Mouse (Mus musculus) hindbrain, postnatal 0 days (tissue): ENCODE data around the gene Galnt10. TPM values are rescaled to one million over a fixed set of nuclear protein-coding genes. Genes with fewer than 3 reads are reported as not detected.

Source experiments
- ATAC-seq: fragments of 200-750 bp; cut with Nextera tagmentation; 2 replicates; pipeline ENCODE4 v1.8.0; 2017; ENCODE audit warnings: mild to moderate bottlenecking, moderate TSS enrichment, moderate library complexity
- DNase-seq: peaks from one replicate; pipeline ENCODE4 v3.0.0-alpha.2; 2015; ENCODE audit warnings: low spot score
- H3K27ac ChIP-seq: fragments of 300-500 bp; sonication (generic); 2 replicates; pipeline ENCODE4 v1.5.1; 2014; ENCODE audit warnings: mild to moderate bottlenecking
- H3K27me3 ChIP-seq: fragments of 300-500 bp; sonication (generic); 2 replicates; pipeline ENCODE4 v1.6.1; 2014; ENCODE audit warnings: low read length, mixed read lengths; ENCODE audit not compliant: insufficient read depth
- H3K36me3 ChIP-seq: fragments of 300-500 bp; sonication (generic); 2 replicates; pipeline ENCODE4 v1.6.1; 2014; ENCODE audit warnings: low read length, mixed read lengths; ENCODE audit not compliant: insufficient read depth
- H3K4me1 ChIP-seq: fragments of 300-500 bp; sonication (generic); 2 replicates; pipeline ENCODE4 v1.6.1; 2014; ENCODE audit warnings: antibody characterized with exemption, low read length, mixed read lengths; ENCODE audit not compliant: insufficient read depth
- H3K4me2 ChIP-seq: fragments of 300-500 bp; sonication (generic); 2 replicates; pipeline ENCODE4 v1.6.1; 2014; ENCODE audit warnings: low read depth, mild to moderate bottlenecking, low read length, moderate library complexity, mixed read lengths
- H3K4me3 ChIP-seq: fragments of 300-500 bp; sonication (generic); 2 replicates; pipeline ENCODE4 v1.5.1; 2014; ENCODE audit warnings: low read length
- H3K9ac ChIP-seq: fragments of 300-500 bp; sonication (generic); replicated peaks from 2 replicates; pipeline ENCODE4 v1.6.1; 2014; ENCODE audit warnings: mild to moderate bottlenecking, low read length, moderate library complexity, mixed read lengths
- H3K9me3 ChIP-seq: fragments of 300-500 bp; sonication (generic); 2 replicates; pipeline ENCODE4 v1.6.1; 2016; ENCODE audit warnings: low read length, mixed read lengths
- CTCF ChIP-seq: IDR thresholded peaks from 2 replicates; pipeline ENCODE4 v1.5.1; 2016; ENCODE audit warnings: antibody characterized with exemption, control low read depth, low read depth
- WGBS: fragments of 180-500 bp; shearing (Covaris S2); extraction: QIAGEN DNeasy Blood & Tissue Kit; methylation state at CpG from one replicate; pipeline ENCODE4 v1.1.7; 2014; 5-methylcytosine and 5-hydroxymethylcytosine counted together
- polyA plus RNA-seq: library from polyadenylated mRNA; unstranded; fragments of >200 nt; fragmentation: Nextera tagmentation; extraction: Ambion mirVana; gene quantifications from 2 replicates; pipeline ENCODE4 v1.2.1, GENCODE M21; 2015
- total RNA-seq: library from RNA; depleted of rRNA; stranded (reverse); fragments of >200 nt; gene quantifications from 2 replicates; pipeline ENCODE4 v1.2.3, GENCODE M21; 2014

Galnt10 gene
- total and polyA plus RNA-seq, 2 experiments from 2014 or later = 10.9 to 20.3 TPM

DNA sequence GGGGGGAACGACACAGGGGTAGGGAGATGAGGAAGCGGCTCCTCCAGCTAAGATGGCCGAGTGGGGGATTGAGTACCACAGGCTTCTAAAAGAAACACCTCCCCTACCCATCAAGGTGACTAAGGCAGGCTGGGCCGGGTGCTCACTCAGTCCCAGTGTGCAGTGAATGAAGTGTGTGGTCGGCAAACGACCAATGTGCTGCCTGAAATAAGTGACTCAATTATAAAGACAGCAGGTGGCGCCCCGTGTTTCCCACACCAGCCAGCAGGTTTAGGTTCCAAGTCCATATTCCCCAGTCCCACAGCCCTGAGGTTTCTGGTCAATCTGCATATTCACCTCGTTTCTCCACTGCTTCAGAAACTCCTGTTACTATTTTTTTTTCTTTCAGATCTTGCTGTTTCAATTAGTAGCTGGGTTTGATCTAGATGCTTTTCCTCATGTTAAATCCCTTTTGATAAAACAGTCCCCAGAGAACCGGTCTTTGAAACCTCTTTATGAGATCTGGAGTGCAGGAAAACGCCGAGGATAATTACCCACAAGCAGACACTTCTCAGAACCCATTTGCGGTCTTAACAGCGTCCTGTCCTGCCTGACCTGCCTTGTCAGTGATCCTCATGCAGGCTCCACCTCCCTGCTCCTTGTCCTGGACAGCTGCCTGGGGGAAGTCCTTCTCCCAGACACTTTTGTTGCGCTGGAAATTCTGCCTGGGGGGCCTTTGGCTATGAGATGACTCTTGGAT lies 27.5 kb upstream of the Galnt10 start:
- 0 out of 2 replicates have a peak, but pooled peaks cover 5% of the 10 kb centered on the region for H3K27me3 ChIP-seq
- WGBS = 32% methylated on average over 15 of the region's 15 CpGs
- no peak overlapping the region for H3K9ac ChIP-seq
- no peak overlapping the region for H3K27ac ChIP-seq
- H3K4me3 ChIP-seq = no peak overlapping the region
- ATAC-seq (no peak), DNase-seq (peak; percentile 59)
- peak; percentile 53 for TF ChIP-seq CTCF
- no peaks in the 10 kb centered on the region for H3K4me1 ChIP-seq
- H3K9me3 ChIP-seq = no peaks in the 10 kb centered on the region
- H3K36me3 ChIP-seq = no peaks in the 10 kb centered on the region
- no peak overlapping the region for H3K4me2 ChIP-seq

DNA sequence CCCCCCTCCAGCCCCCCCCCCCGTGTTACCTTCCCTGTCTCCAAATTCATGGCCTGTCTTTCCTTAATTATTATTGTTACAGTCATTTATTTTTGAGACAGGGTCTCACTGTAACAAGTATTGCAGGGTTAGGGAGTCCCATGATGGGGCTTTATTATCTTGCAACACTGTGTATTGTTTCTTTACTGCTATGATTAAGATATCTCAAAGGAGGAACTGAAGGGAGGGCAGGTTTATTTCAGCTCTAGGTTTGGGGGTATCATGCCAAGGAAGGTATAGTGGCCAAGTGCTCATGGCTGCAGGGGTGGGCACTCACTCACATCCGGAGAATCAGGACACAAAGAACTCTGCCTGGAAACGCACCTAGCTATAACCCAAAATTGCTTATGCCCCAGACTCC lies 23.8 kb upstream of the Galnt10 start:
- Histone ChIP-seq H3K9me3 (no peaks in the 10 kb centered on the region), H3K4me2 (no peak overlapping the region), H3K4me1 (0 out of 2 replicates have a peak, but pooled peaks cover 4% of the 10 kb centered on the region), H3K27me3 (0 out of 2 replicates have a peak, but pooled peaks cover 5% of the 10 kb centered on the region), H3K9ac (no peak overlapping the region), H3K36me3 (no peaks in the 10 kb centered on the region), H3K4me3 (no peak overlapping the region), H3K27ac (no peak overlapping the region)
- no peak for ATAC-seq
- no peak for DNase-seq
- TF ChIP-seq CTCF = no peak
- WGBS = 76% methylated on average over 3 of the region's 3 CpGs

DNA sequence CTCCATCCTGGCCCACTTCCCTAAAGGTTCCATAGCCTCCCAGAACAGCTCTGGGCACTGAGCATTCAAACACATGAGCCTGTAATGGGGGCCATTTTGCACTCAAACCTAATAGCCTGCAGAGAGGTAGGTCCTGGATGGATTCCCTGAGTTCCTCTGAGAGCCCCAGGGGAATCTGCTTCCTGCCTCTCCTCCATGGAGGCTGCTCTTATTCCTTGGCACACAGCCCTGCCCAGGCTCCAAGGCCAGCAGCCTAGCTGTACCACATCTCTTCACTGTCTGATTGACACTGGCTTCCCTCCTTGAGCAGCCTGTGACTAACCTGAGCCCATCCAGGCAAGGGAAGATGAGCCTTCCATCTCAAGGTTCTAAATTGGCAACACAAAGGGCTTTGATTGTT lies 23.4 kb upstream of the Galnt10 start:
- ATAC-seq = no peak
- H3K27me3 ChIP-seq = 0 out of 2 replicates have a peak, but pooled peaks cover 5% of the 10 kb centered on the region
- no peak overlapping the region for H3K9ac ChIP-seq
- H3K36me3 ChIP-seq = no peaks in the 10 kb centered on the region
- no peak overlapping the region for H3K4me3 ChIP-seq
- H3K9me3 ChIP-seq = no peaks in the 10 kb centered on the region
- DNase-seq = peak; percentile 42
- H3K4me2 ChIP-seq = no peak overlapping the region
- H3K27ac ChIP-seq = no peak overlapping the region
- 0 out of 2 replicates have a peak, but pooled peaks cover 4% of the 10 kb centered on the region for H3K4me1 ChIP-seq
- TF ChIP-seq CTCF = no peak

DNA sequence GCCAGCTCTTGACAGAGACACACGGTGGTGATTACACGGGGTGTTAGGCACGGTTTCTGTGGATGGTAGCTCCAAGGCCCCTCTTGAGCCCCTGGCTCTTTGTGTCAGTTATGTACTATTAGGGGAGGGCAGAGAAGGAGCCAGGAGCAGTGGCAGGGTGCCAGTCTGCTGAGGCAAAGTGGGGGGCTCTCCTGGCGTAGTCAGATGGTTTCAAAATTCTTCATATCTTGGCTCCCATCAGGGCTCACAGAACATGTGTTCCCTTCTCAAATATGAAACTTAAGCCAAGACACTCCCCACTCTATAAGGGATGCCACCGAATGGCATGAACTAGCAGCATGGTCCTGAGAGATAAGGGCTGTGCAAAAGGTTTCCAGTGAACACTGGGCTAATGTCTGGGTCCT lies 20.8 kb upstream of the Galnt10 start:
- no peak for TF ChIP-seq CTCF
- no peak overlapping the region for H3K27ac ChIP-seq
- 23% methylated on average over 5 of the region's 5 CpGs for WGBS

DNA sequence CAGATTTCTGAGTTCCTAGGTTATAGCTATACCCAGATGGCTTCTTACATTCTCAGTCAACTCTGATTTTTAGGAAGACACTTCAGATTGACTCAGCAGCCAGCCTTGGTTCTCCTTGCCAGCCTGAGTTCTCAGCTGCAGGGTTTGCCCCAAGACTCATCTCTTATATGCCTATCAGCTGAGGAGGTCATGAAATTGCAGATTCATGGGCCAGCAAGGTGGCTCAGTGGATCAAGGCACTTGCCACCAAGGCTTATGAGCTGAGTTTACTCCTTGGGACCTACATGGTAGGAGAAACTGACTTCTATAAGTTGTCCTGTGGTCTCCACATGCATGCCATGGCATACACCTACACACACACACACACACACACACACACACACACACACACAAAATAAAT lies 19.8 kb upstream of the Galnt10 start:
- Histone ChIP-seq H3K36me3 (no peaks in the 10 kb centered on the region), H3K27ac (no peak overlapping the region), H3K4me1 (0 out of 2 replicates have a peak, but pooled peaks cover 4% of the 10 kb centered on the region), H3K27me3 (no peaks in the 10 kb centered on the region), H3K9me3 (no peaks in the 10 kb centered on the region), H3K4me2 (no peak overlapping the region), H3K9ac (no peak overlapping the region), H3K4me3 (no peak overlapping the region)
- no peak for TF ChIP-seq CTCF
- ATAC-seq (no peak), DNase-seq (no peak)

More for the DNA sequence above, 20.8 kb upstream of the Galnt10 start:
- Histone ChIP-seq H3K4me1 (0 out of 2 replicates have a peak, but pooled peaks cover 4% of the 10 kb centered on the region), H3K27me3 (0 out of 2 replicates have a peak, but pooled peaks cover 2% of the 10 kb centered on the region), H3K4me2 (no peak overlapping the region), H3K4me3 (no peak overlapping the region), H3K9me3 (no peaks in the 10 kb centered on the region), H3K9ac (no peak overlapping the region), H3K36me3 (no peaks in the 10 kb centered on the region)
- DNase-seq = peak; percentile 82
- ATAC-seq = peak; percentile 89

DNA sequence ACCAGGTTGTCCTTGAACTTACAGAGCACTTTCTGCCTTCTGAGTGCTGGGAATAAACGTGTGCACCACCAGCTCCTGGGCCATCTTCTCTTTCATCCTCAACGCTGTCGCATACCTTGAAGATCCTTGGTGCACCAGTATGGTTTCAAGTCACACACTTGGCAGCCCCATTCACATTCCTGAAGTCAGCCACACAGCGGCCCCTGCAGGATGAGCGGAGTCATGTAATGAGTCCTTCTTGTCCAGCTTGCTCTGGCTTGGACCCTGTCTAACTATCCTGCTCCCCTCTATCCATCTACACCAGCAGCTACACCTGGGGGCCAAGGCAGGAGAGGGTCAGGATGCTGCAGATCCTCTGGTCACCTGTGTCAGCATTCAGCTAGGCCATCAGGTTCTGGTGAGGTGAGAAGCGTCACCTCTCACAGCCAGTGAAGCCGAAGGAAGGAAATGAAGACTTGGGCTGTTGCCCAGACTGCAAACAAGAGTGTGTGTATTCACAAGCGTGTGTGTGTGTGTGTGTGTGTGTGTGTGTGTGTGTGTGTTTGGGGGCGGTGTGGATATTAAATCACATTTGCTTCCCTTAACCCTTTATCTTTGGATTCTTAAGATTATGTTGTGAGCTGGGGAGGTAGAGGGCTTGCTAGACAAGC lies 18.0 kb upstream of the Galnt10 start:
- Histone ChIP-seq H3K9ac (no peak overlapping the region), H3K9me3 (no peaks in the 10 kb centered on the region), H3K4me3 (no peak overlapping the region), H3K27ac (no peak overlapping the region), H3K27me3 (no peaks in the 10 kb centered on the region), H3K4me2 (no peak overlapping the region), H3K4me1 (0 out of 2 replicates have a peak, but pooled peaks cover 4% of the 10 kb centered on the region), H3K36me3 (no peaks in the 10 kb centered on the region)
- ATAC-seq (no peak), DNase-seq (peak; percentile 64)
- WGBS = 50% methylated on average over 9 of the region's 9 CpGs
- TF ChIP-seq CTCF = peak; percentile 65
